Mouse (Mus musculus): ENCODE measurements around the gene Specc1l. TPM values are rescaled to one million over a fixed set of nuclear protein-coding genes. Genes with fewer than 3 reads are reported as not detected.

The Specc1l gene
- polyA plus RNA-seq, 1 experiment from 2014 or later = 37.2 TPM

DNA sequence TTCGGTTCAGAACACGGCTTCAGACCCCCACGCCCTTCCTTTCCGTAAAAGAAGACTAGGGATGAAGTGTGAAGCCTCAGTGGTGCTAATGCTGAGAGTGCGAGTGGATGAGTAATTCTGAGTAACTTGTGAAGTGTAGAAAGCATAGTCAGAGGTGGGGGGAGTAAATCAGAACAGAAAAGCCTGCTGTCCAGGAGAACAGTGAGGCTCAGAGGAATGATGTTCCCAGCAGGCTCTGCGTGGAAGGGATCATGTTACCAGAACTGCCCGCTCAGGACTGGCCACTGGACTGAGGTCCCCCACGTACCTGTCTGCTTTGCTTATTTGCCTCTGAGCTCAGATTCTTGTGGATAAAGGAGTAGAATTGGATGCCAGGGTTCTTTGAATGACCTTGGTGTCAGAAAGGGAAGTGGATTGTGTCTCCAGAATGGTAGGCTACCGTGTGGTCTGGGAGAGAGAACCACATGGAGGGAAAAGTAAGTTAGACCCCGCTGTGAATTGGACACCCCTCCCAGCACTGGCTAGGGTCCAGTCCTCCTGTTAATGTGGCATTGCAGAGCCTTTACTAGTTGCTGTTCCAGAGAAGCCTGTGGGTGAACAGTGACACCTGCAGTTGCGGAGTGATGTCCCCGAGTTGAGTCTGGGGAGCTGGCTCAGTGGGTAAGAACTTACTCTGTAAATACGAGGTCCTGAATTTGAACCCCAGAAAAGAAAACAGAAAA is 40.6 kb downstream of the Specc1l start:
- no peak overlapping the region for H3K4me3 ChIP-seq
- no peak overlapping the region for H3K4me2 ChIP-seq
- no peak for ATAC-seq (replicated peaks)
- H3K9me3 ChIP-seq = no peaks in the 10 kb centered on the region
- WGBS = 77% methylated on average over 13 of the region's 13 CpGs
- H3K36me3 ChIP-seq (replicated peaks) = no peaks in the 10 kb centered on the region; the same call in 1 of the 2 replicates
- no peaks in the 10 kb centered on the region for H3K27me3 ChIP-seq (replicated peaks)
- no peak overlapping the region for H3K9ac ChIP-seq
- H3K4me1 ChIP-seq = no peaks in the 10 kb centered on the region
- H3K27ac ChIP-seq = no peak overlapping the region

DNA sequence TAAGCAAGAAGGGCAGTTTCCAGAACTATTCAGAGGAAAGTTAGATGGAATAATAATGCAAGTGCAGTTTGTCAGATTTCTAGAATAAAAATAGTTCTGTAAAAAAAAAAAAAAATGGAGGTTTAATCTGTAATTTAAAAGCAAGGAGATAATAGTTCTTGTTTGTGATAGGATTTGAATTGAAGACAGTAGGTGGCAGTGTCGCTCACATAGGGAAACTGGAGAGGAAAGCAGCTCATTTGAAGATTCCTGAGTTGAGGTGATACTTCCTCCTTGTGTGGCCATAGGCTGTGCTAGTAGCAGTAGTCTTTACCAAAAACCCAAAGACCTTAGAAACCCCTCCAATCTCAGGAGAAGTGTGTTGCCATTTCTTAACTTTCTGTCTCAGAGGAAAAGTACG is 43.2 kb downstream of the Specc1l start:
- Histone ChIP-seq H3K4me3 (no peak overlapping the region), H3K36me3 (replicated peaks) (peaks cover 12% of the 10 kb centered on the region), H3K27ac (no peak overlapping the region), H3K4me2 (no peak overlapping the region), H3K4me1 (no peaks in the 10 kb centered on the region), H3K9ac (no peak overlapping the region), H3K9me3 (no peaks in the 10 kb centered on the region), H3K27me3 (replicated peaks) (no peaks in the 10 kb centered on the region)
- 70% methylated on average over 2 of the region's 2 CpGs for WGBS
- ATAC-seq (replicated peaks) = no peak

- Histone ChIP-seq H3K9ac (no peak overlapping the region), H3K4me3 (no peak overlapping the region), H3K27me3 (replicated peaks) (no peaks in the 10 kb centered on the region), H3K4me1 (no peaks in the 10 kb centered on the region), H3K9me3 (no peaks in the 10 kb centered on the region), H3K27ac (no peak overlapping the region), H3K36me3 (replicated peaks) (peaks cover 30% of the 10 kb centered on the region), H3K4me2 (no peak overlapping the region)
- ATAC-seq (replicated peaks) = no peak
- 84% methylated on average over 3 of the region's 3 CpGs for WGBS
These were observed 45.5 kb downstream of the Specc1l start for GRCm38 (mm10) chr10:75257401-75257800.

DNA sequence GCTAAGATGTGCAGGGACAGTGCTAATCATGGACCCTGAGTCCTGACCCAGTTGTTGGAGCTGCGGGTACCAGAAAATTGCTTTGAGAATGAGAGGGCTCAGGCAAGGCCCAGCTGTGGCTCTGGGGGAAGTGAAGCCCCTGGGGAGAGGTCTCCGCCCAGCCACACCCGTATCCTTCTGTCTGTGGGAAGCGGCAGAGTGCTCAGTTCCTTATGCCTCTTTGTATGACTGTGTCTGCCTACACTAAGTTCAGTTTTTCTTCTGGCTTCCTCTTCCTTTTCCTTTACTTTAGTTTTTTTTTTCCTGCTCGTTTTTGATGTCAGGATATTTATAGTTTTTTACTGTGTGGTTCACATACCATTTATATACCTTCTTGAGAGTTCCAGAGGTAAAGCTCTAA is 46.4 kb downstream of the Specc1l start:
- H3K4me2 ChIP-seq = no peak overlapping the region
- no peaks in the 10 kb centered on the region for H3K9me3 ChIP-seq
- H3K4me3 ChIP-seq = no peak overlapping the region
- H3K4me1 ChIP-seq = no peaks in the 10 kb centered on the region
- peaks cover 37% of the 10 kb centered on the region for H3K36me3 ChIP-seq (replicated peaks)
- no peak for ATAC-seq (replicated peaks)
- H3K27ac ChIP-seq = no peak overlapping the region
- no peaks in the 10 kb centered on the region for H3K27me3 ChIP-seq (replicated peaks)
- H3K9ac ChIP-seq = no peak overlapping the region
- WGBS = 70% methylated on average over 5 of the region's 5 CpGs

GRCm38 (mm10) chr10:75261268-75261667 is 49.4 kb downstream of the Specc1l start:
- WGBS = 95% methylated on average over 5 of the region's 5 CpGs
- Histone ChIP-seq H3K4me1 (no peaks in the 10 kb centered on the region), H3K9me3 (no peaks in the 10 kb centered on the region), H3K4me3 (no peak overlapping the region), H3K36me3 (replicated peaks) (peaks cover 53% of the 10 kb centered on the region), H3K27me3 (replicated peaks) (no peaks in the 10 kb centered on the region), H3K27ac (no peak overlapping the region), H3K9ac (no peak overlapping the region), H3K4me2 (no peak overlapping the region)
- ATAC-seq (replicated peaks) = no peak

GRCm38 (mm10) chr10:75264993-75265555 is 53.2 kb downstream of the Specc1l start:
- Histone ChIP-seq H3K36me3 (replicated peaks) (peaks cover 45% of the 10 kb centered on the region), H3K27ac (no peak overlapping the region), H3K4me3 (no peak overlapping the region)

GRCm38 (mm10) chr10:75273020-75273419 is 61.1 kb downstream of the Specc1l start:
- peaks cover 23% of the 10 kb centered on the region; the same call in 1 of the 2 replicates for H3K36me3 ChIP-seq (replicated peaks)
- WGBS = 88% methylated on average over 4 of the region's 4 CpGs
- H3K4me2 ChIP-seq = no peak overlapping the region
- ATAC-seq (replicated peaks) = no peak
- H3K4me1 ChIP-seq = no peaks in the 10 kb centered on the region
- H3K27me3 ChIP-seq (replicated peaks) = no peaks in the 10 kb centered on the region
- no peaks in the 10 kb centered on the region for H3K9me3 ChIP-seq
- H3K9ac ChIP-seq = no peak overlapping the region
- H3K27ac ChIP-seq = no peak overlapping the region
- H3K4me3 ChIP-seq = no peak overlapping the region

More at GRCm38 (mm10) chr10:75264993-75265555, 53.2 kb downstream of the Specc1l start:
- no peaks in the 10 kb centered on the region for H3K4me1 ChIP-seq
- no peak overlapping the region for H3K4me2 ChIP-seq
- H3K9me3 ChIP-seq = no peaks in the 10 kb centered on the region
- 85% methylated on average over 3 of the region's 3 CpGs for WGBS
- no peak overlapping the region for H3K9ac ChIP-seq
- H3K27me3 ChIP-seq (replicated peaks) = no peaks in the 10 kb centered on the region
- no peak for ATAC-seq (replicated peaks)

- Histone ChIP-seq H3K27me3 (replicated peaks) (no peaks in the 10 kb centered on the region), H3K4me2 (no peak overlapping the region), H3K36me3 (replicated peaks) (peaks cover 25% of the 10 kb centered on the region; the same call in 1 of the 2 replicates), H3K4me3 (no peak overlapping the region), H3K9ac (no peak overlapping the region), H3K9me3 (no peaks in the 10 kb centered on the region), H3K4me1 (no peaks in the 10 kb centered on the region), H3K27ac (no peak overlapping the region)
- WGBS = 94% methylated on average over 12 of the region's 12 CpGs
- no peak for ATAC-seq (replicated peaks)
These were observed 64.6 kb downstream of the Specc1l start for GRCm38 (mm10) chr10:75276427-75277013.

DNA sequence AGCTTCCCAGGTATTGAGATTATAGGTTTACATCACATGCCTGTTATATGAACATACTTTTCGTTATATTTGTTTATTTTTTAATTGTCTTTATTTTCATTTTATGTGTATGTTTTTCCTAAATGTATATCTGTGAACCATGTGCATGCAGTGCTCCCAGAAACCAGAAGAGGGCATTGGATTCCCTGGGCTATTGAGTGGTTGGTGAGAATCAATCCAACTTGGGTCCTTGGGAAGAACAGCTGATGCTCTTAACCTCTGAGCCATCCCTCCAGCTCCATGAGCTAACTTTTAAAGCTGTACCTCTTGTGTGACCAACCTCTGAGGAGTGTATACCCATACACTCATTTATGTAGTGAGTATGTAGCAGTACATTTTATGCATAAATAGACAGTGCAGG is 65.6 kb downstream of the Specc1l start:
- H3K27ac ChIP-seq = no peak overlapping the region
- no peaks in the 10 kb centered on the region for H3K27me3 ChIP-seq (replicated peaks)
- 74% methylated on average over 1 of the region's 1 CpGs for WGBS
- no peaks in the 10 kb centered on the region for H3K4me1 ChIP-seq
- no peak overlapping the region for H3K4me2 ChIP-seq
- H3K36me3 ChIP-seq (replicated peaks) = peaks cover 20% of the 10 kb centered on the region; the same call in 1 of the 2 replicates
- no peak overlapping the region for H3K4me3 ChIP-seq
- ATAC-seq (replicated peaks) = no peak
- H3K9me3 ChIP-seq = no peaks in the 10 kb centered on the region
- H3K9ac ChIP-seq = no peak overlapping the region

DNA sequence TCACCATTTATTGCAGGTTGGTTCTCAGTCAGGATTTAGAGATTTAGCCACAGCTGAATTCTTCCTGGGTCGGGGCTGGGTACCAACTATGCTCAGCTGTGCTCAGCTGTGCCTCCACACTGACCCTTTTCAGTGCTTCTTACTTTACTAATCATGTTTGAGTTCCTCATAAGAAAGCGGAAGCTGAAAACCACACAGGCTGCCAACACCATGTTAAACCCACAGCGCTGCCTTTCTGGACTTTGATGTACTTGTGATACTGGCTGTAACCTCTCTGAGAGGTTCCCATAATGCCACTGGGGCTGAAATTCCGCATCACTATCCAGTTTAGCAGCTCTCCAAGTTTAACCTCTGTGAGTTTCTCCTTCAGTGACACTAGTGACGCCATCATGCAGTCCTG is 70.8 kb downstream of the Specc1l start:
- peaks cover 8% of the 10 kb centered on the region; the same call in 1 of the 2 replicates for H3K36me3 ChIP-seq (replicated peaks)
- H3K4me2 ChIP-seq = no peak overlapping the region
- H3K9ac ChIP-seq = no peak overlapping the region
- H3K4me1 ChIP-seq = no peaks in the 10 kb centered on the region
- no peaks in the 10 kb centered on the region for H3K27me3 ChIP-seq (replicated peaks)
- WGBS = 90% methylated on average over 5 of the region's 5 CpGs
- no peak for ATAC-seq (replicated peaks)
- no peaks in the 10 kb centered on the region for H3K9me3 ChIP-seq
- H3K27ac ChIP-seq = no peak overlapping the region
- H3K4me3 ChIP-seq = no peak overlapping the region

DNA sequence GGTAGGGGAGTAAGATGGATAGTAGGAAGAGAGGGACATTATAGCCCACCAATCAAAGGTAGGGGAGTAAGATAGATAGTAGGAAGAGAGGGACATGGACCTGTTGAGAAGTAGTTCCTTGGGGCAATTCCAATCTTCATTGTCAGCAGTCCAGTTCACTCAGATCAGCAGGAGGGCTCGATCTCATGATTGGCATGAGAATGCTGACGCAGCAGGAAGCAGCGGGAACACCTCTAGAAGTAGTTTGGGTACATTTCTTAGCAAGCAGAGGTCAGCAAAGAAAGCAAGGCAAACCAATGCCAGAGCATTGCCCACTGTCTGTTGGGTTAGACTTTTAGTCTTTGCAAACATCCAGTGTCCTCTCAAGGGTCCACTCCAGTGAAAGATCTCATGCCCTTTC is 71.9 kb downstream of the Specc1l start:
- 93% methylated on average over 3 of the region's 3 CpGs for WGBS
- H3K9me3 ChIP-seq = no peaks in the 10 kb centered on the region
- ATAC-seq (replicated peaks) = no peak

DNA sequence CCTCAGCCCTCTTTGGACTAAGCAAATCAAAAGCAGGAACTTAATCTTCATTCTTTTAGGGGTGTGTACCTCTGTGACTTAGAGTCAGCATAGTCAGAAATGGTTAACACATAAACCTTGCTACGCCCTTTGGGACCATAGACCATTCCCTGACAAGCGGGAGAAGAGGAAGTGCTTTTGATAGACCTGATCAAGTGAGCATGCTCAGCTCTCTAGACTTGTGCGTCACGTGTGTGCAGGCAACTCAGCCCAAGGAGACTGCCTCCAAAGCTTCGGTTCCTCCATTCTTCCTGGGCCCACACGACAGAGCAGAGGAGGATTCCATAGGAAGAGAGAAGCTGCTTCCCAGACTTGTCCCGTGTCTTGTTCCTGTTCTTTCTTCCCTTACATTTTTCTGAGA is 76.7 kb downstream of the Specc1l start:
- 83% methylated on average over 7 of the region's 7 CpGs for WGBS
- no peak overlapping the region for H3K9ac ChIP-seq
- no peaks in the 10 kb centered on the region for H3K4me1 ChIP-seq
- H3K27me3 ChIP-seq (replicated peaks) = no peaks in the 10 kb centered on the region
- H3K4me3 ChIP-seq = no peak overlapping the region
- no peak overlapping the region for H3K27ac ChIP-seq
- H3K36me3 ChIP-seq (replicated peaks) = peaks cover 3% of the 10 kb centered on the region; the same call in 1 of the 2 replicates
- no peaks in the 10 kb centered on the region for H3K9me3 ChIP-seq
- H3K4me2 ChIP-seq = no peak overlapping the region
- no peak for ATAC-seq (replicated peaks)

More for the DNA sequence above, 71.9 kb downstream of the Specc1l start:
- Histone ChIP-seq H3K27me3 (replicated peaks) (no peaks in the 10 kb centered on the region), H3K4me1 (no peaks in the 10 kb centered on the region), H3K4me2 (no peak overlapping the region), H3K27ac (no peak overlapping the region), H3K9ac (no peak overlapping the region), H3K36me3 (replicated peaks) (peaks cover 8% of the 10 kb centered on the region; the same call in 1 of the 2 replicates), H3K4me3 (no peak overlapping the region)

Data from midbrain, embryonic 15.5 days (tissue).